Mouse (Mus musculus) gastrocnemius, postnatal 25 days (tissue): ENCODE measurements around the gene St5. TPM values are rescaled to one million over a fixed set of nuclear protein-coding genes. Genes with fewer than 3 reads are reported as not detected.

Experiments used
- DNase-seq: peaks from one replicate; pipeline ENCODE4 v3.0.0; 2022
- total RNA-seq, 2 experiments: library from RNA; stranded (reverse); gene quantifications; 1 replicate in 1 of 2; 2 replicates in 1 of 2; pipeline ENCODE4 v1.2.3; 2021

St5 gene
- total RNA-seq, 2 experiments from 2014 or later = 8.0 to 8.3 TPM

DNA sequence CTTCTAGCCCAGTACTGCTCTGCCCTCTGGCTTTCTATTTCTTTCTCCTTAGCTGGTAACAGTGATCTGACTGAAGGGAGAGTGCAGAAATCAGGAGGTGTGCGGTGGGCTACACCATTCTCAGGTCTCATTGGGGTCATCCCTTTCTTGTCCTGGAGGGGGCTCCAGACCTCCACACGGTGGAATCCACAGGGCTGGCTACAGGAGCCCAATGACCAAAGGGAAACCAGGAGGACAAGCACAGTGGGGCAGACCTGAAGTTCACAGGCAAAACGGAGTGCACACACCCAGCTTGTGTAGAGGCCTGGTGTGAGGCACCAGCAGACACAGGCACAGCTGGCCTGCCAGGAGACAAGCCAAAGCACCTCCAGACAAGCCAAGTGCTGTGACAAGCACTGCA lies 175.0 kb downstream of the St5 start:
- peak; percentile 52 for DNase-seq

DNA sequence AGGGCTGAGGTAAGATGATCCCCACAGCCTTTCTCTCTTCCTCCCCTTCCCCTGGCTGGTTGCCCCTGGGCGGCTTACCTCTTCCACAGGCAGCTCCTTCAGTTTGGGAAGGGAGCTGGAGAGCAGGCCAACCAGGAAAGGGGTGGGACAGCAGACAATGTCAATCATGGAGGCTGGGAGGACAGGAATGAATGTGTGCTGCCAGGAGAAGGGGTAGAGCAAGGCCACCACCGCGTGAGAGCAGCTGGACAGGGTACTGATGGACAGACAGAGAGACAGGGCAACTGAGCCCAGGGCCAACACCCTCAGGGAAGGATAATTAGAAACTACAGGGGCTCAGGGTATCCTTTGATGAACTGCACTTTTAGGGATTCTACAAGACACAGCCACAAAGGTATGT lies 175.9 kb downstream of the St5 start:
- DNase-seq = no peak

DNA sequence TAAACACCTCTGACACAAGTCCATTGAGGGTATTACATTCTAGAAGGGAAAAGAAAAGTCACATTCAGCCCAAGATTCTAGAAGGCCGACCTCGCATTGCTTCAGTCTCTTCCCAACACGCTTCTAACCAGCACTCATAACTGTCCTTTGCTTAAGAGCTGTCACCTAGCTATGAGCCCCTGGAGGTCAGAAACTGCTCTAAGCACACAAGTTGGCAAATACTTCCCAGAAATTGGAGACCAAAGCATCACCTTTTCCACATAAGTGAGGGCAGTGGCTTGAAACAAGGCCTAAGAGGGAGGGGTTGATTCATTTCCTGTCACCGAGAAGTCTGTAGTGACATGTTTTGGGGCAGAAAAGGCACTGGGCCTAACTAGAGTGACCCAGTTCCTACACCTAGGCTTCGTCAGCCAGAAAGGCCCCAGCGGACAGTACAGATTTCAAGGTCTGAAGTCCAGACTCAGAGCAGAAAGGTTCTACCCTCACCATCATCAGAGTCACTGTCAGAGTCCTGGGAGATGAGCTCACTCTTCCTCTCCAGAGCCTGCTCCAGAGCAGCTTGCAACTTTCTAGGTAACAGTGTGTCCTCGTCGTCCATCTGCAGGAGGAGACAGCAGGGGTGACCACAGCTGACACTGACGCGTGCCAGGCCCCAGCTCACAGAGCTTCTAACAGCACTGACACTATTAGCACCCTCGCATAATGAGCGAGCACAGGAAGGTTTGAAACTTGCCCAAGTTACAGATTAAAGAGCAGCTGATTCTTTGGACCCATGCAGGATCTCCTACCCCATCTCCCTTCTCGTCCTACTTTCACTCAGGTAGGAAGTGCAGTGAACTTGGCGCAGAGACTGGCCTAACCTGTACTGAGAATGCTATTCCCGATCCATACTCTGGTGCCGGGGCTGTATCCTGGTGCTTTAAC lies 177.4 kb downstream of the St5 start:
- DNase-seq = no peak

DNA sequence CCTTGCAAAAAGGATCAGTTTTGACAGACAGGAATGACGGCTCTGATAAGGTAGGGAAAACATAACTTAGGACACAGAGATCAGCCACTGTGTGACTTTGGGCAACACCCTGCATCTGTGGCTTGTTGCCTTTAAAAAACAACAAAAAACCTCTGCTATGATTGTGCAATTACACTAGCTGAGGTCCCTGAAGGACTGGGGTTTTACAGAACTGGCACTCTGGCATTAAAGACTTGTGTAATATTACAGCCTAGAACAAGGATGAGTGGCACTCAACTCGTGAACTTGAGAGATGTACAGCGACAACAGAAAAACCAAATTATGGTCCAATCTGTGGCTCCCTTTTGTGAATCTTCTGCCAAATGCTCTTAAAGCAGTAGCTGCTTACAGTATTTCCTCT lies 178.6 kb downstream of the St5 start:
- no peak for DNase-seq

DNA sequence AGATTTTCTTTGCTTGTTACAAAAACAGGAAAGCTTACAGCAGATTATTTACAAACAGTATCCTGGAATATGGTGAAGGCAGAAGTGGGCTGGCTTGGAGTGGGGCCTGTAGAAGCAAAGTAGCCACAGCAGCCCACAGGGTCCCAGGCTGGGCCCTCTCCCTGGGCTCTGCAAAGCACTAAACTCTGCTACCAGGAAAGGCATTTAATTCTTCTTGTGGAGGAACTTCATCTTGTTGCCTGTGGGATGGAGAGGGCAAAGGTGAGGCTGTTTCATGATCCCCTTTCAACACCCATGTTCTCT lies 179.0 kb downstream of the St5 start:
- no peak for DNase-seq

DNA sequence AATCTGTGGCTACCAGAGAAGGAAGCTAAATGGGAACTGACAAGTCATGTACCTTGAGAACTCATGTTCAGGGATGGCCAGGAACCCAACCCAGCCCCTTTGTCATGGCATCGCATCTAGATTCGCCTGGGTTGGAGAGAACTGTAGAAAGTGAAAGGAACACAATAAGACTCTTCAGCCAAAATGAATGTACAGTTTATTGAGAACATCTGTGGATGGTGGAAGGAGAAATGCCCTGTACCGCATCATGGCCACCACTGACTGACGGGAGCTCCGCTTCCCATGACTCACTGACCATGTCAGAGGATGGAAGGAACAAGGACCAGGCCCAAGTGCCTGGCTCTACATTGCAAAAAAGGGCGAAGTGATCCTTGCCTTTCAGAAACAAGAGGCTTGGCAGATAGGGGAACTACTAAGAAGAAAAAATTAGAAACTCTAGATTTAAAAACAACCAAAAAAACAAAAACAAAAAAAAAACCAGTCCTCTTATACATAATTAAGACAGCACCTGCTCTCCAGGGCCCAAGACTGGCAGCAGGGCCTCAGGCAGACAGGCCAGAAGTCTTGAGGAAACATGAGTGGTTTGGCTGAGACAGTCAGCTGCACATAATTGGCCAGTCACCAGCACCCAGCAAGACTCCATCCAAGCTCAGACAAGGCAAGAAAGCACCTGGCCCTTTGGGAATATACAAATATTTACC lies 179.5 kb downstream of the St5 start:
- DNase-seq = no peak

DNA sequence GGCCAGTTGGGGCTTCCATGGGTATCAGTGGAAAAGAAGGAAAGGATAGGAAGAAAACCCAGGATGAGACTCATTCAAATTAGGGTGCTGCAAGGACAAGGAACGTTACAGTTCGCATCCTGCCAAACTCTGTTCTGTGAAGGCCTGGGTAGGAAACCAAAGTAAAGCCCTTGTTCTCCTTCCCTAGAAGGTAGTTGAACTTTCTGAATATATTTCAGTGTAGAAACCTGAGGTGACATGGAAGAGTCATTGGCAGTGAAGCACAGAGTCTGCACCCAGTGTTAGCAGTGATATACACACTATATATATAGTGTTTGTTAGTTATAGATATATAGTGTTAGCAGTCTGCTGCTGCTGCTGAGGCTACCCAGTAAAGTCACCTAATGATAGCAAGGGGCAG lies 180.1 kb downstream of the St5 start:
- DNase-seq = no peak

DNA sequence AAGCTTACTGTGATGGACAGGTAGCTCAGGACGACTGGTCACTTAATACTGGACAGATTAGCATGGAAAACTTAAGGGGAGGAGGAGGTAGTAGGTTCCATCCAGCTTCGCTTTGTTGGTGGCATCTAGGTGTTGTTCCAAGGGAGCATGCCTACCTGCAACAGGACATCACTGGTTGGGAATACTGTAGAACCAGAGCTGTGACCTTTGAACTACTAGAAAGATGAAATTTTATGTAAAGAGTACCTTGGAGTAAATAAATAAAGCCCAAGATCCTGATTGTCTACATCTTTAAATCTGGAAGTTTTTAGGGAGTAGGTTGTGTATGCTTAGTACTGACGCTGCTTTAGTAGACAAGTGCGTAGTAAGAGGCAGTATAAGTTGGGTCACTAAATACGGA lies 181.3 kb downstream of the St5 start:
- DNase-seq = no peak

DNA sequence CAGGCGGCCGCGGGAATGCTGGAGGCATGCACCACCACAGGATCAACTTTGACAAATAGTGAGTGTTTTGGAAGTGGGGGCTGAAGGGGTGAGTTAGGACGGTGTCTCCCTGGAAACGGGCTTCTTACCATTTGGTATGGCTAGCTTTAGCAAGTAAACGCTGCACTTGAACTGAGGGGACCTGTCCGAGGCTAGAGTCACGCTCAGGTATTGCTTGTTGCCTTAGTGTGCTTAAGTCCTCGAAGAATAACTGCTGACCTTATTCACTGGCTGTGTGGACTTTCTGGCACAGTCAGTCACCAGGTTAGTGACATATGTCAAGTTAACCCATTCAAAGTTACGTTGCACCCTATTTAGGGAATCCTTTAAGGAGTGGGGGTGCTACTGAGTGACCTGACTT lies 183.5 kb downstream of the St5 start:
- DNase-seq = no peak

DNA sequence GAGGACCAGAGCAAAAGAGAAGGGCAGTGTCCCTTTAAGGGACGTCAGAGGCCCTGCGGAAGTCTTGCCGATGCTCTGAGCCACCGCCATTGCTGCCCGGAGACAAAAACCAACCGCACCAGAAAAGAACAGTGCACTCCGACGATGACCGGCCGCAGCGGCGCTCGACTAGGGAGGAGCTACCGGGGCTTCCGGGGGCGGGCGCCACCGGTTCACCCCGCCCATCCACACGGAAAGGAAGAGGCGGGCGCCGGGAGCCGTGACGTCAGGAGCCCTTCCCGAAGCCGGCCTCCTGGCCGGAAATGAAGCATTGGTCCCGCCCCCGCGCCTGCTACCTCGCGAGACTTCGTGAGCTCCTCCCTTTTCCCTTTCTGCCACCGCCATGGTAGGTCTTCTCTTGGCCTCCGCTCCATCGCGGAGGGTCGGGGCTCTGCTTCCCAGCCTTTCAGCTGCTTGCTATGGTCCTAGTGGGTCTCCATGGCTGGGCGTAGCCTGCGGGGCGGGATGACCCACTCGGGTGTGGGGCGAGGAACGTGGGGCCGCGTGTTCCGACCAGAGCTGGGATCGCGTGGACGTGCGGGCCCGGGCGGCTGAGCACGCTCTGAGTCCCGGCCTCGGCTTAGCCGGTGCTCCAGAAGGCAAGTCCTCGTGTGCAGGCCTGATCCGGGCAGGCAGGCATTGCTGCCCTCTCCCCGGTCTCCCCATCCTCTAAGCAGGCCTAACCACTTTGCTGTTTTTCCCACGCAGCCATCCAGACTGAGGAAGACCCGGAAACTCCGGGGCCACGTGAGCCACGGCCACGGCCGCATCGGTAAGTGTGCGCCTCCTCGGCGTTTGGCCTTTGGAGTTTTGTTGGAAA lies 184.3 kb downstream of the St5 start, which contains the start of gene Rpl27a:
Gene Rpl27a (plus strand): TSS at position 310 of the 859 bp plus-strand sequence.
- peak; percentile 98 for DNase-seq

DNA sequence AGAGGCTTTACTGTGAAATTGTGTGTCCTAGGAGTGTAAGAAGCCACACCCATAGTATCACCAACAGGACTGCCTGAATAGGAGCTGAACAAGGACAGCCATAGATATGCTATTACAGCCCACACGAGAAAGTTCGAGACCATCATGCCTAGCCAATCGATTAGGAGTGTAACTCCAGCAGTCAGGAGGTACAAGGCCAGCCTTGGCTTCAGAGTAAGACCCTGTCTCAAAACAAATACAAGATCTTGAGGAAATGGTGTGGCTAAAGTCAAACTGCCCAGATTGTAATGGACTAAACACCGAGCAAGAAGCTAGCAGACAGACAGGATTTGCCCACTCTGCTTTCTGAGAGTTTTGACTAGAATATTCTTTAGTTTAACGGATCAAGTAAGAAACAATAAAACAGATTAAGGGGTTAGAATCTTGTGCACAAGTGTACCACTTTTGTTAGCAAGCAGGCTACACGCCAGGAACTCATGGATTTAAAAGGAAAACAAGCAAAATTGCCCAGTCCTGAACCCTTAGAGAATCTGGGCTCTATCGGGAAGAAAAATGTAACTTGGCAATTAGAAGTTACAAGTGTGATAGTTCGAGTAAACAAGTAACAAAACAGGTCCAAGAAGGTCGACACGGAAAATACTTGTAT lies 185.2 kb downstream of the St5 start:
- no peak for DNase-seq

DNA sequence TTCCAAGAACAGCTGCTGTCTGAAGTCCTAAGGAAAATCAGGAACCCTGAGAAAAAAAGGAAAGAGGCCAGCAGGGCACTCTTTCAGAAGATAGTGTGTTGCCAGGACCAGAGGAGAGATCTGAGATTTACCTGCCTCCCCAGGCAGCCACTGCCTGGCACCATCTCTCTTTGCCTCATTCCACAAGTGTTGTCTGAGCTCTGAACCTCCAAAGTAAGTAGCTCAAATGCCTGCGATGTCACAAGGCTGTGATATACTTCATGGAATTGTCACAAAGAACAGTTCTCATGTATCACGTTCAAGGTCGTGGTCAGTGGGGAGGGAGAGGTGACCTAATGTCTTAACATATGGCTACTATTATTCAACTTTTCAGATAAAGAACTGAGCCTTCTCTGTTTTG lies 186.9 kb downstream of the St5 start:
- DNase-seq = no peak

DNA sequence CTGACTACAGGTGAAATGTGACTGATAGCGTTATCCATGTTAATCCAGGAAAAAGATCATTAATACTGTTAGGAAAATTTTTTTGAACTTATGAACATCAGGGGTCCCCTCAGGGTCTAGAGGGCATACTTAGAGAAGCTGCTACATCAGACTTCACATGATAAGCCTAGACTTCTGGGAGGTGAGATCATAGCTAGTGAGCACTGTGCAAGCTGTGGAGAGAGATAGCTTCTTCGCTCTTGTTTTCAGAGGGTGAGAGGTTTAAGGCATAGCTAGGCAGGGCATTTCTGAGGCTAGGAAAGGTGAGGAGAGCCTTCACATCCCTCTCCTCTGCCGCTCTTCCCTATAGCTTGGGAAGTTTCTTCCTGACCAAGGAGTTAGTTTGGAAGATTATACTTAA lies 191.6 kb downstream of the St5 start:
- DNase-seq = no peak

DNA sequence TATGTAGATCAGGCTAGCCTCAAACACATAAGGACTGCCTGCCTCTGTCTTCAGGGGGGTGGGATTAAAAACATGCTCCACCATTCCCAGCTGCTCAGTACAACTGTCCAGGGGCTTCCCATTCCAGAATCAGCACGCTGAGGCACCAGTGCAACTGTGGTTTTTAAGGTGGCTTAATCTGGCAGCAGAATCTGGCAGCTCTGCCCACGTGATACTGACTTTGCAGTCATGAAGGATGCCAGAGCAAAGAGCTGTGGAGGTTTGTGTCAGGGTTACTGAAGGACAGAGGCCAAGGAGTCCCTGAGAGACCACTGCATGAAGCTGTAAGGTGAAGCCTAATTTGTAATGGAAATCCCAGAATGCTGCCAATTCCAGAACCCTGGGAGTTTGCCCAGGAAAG lies 192.6 kb downstream of the St5 start:
- DNase-seq = no peak

DNA sequence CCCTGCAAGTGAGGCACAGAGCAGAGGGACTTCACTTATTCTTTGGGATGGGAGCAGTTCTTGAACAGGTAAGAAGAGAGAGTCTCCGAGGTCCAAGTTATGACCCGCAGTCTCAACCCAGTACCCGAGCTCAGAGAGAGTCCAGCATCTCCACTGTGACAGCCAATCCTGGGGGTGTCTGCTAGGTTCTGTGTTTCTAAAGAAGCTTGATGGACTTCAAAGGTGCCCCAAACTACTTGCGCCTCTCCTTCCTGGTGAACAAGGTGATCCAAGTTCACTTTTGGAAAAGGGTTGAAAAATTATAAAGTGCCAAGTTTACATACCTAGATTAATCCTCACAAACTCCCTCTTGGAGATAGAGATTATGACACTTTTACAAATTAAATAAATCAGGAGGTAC lies 195.4 kb downstream of the St5 start, which contains the start of gene Trim66:
Gene Trim66 (minus strand): TSS at position 101 of the 400 bp plus-strand sequence.
- no peak for DNase-seq

DNA sequence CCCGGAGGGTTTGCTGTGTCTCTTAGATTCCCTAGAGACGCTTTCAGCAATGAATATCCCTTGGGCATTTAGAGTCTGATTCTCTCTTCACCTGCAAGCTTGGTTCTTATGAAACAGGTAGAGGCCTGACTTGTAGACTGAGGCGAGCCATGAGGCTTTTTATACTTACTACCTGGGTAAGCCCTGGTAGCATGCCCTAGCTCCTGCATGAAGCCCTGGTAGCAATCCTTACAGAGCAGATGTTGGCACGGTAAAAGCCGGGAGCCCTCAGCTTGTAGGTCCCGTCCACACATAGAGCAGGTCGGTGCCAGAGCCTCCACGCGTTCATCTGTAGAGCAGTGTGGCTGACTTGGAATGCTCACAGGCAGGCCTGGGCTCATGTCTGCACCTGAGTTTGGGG lies 195.8 kb downstream of the St5 start:
- no peak for DNase-seq

DNA sequence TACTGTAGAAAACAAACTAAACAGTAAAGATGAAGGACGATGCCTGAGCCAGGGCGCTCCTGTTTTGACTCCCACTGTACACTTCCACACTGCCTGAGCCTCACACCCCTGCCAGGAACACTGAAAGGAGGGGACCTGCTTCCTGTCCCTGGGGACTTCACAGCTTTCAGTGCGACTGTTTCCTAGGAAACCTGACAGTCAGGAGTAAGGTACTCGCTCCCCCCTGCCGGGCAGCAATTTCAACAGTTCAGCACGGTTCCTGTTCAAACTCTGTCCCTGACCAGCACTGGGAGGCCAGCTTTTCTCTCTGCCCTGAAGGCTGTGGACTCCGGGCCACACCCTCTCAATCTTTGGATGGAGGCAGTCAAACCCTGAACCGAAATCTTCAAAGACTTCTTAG lies 196.3 kb downstream of the St5 start:
- no peak for DNase-seq

DNA sequence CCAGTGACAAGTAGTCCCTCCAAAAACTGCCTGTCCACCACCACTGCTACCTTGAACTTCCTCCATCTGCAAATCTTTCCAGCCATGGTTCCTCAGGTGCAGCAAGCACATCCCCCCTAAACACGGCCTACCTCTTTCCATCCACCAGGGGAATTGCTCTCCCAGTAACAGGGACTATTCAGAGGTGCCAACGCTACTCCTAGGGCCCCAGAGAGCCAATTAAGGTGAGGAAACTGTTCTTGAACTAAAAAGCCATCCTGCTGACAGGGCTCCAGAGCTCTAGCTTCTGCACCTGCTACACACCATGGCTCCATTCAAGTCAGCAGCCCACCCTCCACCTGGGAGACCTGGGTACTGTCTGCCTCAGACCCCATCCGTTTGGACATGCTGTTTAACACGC lies 205.9 kb downstream of the St5 start:
- no peak for DNase-seq

DNA sequence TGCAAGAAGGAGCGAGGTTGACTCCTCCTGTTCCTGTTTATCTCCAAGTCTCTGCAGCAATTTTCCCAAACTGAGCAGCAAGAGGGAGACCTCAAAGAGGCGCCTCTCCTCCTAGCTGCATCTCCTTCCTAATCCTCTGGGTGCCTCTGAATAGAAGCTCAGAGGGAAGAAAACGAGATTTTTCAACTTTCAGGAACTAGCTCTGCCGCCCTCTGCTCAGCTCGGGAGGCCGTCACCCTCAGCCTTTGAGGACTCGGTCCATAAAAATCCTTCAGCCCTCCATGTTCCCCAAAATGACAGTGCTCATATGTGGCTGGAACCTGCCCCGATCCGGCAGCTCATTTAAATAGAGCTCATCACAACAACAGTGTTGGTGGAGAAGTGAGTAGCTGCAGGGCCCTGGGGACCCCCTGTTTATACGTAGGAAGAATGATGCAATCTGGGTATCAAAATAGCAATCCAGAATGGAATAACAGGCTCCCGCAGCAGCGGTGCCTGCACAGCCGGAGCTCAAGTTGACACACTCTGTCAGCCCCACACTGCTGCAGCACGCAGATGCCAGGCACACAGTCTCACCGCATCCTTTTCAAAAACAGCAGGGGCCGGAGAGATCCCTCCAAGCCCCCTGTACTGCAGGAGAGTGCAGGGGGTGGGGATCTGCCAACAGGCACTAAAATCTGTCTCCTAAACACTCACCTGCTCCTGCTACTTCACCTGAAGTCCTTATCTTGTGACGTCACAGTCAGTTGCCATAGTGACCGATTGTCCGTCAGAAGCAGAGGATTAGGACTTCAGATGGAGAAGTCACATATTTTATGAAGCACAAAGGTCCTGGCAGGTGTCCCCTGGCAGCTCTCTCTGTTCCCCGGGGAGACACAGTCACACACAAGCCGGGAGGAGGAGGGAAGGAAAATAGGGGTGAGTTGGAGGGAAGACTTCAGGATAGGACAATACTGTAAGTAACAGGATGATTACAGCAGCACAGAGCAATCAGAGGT lies 209.8 kb downstream of the St5 start:
- no peak for DNase-seq

DNA sequence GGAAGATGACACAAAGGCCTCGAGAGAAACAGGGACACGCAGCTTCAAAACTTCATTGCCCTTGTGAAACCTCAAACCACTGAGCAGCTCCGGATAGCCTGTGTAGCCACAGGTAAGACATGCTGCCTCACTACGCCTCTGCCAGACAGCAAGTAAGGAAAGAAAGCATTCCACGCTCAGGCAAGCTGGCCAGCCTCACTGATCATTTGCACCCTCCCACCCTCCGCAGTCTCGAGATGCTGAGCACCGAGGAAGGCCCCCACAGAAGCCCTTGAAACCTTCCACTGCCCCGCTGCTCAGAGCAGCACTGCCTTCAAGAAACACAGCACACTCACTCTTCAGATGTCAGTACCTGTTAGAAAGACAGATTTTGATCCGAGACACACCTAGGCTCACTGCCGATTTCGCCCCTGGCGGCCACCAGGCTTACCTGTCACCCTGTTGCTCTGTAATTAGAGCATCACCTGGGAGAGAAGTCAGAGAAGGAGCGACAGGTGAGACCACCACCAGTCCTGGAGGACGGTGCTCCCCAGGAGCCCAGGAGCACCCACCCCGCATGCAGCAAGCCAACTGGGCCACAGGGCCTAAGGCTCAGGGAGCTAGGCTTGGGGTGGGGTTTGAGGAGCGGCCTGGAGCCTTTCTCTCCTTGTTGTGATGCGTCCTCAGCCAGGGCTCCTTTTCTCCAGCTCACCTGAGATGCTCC lies 210.6 kb downstream of the St5 start:
- DNase-seq = no peak
